Mouse (Mus musculus) olfactory bulb, adult 2 months (tissue): ENCODE data around the gene A4galt.

Experiments
- CTCF ChIP-seq: fragments of 200-500 bp; IDR thresholded peaks from 2 replicates; pipeline ENCODE4 v1.5.1; 2012; ENCODE audit warnings: low read depth, mild to moderate bottlenecking, low read length, moderate library complexity; ENCODE audit not compliant: insufficient read depth
- POLR2A ChIP-seq: fragments of 200-500 bp; IDR thresholded peaks from 2 replicates; pipeline ENCODE4 v1.6.1; 2012; ENCODE audit warnings: mild to moderate bottlenecking, low read depth, low read length, moderate library complexity; ENCODE audit not compliant: insufficient read depth

GRCm38 (mm10) chr15:83257906-83258305, 6.3 kb upstream of the A4galt start:
- TF ChIP-seq POLR2A (no peak), CTCF (no peak)
